Mouse (Mus musculus) liver, embryonic 12.5 days (tissue): ENCODE results near the gene Eaf2. TPM values are rescaled to one million over a fixed set of nuclear protein-coding genes. Genes with fewer than 3 reads are reported as not detected.
A peak's percentile ranks its signal among the peaks of the same experiment; 100 is the strongest.
"Not testable (repeated sequence)": the region's sequence is repeated elsewhere in the genome, so short reads cannot be mapped to it uniquely, and the experiment has no call there.

ENCODE experiments used
- ATAC-seq: fragments of 200-750 bp; cut with Nextera tagmentation; 2 replicates; pipeline ENCODE4 v1.8.0; 2017; ENCODE audit warnings: moderate number of reproducible peaks, mild to moderate bottlenecking, moderate library complexity
- H3K27ac ChIP-seq: fragments of 300-500 bp; sonication (generic); 2 replicates; pipeline ENCODE4 v1.5.1; 2016; ENCODE audit warnings: mild to moderate bottlenecking
- H3K27me3 ChIP-seq: fragments of 300-500 bp; sonication (generic); replicated peaks from 2 replicates; pipeline ENCODE4 v1.6.1; 2016; ENCODE audit warnings: mild to moderate bottlenecking, moderate library complexity
- H3K36me3 ChIP-seq: fragments of 300-500 bp; sonication (generic); 2 replicates; pipeline ENCODE4 v1.6.1; 2016; ENCODE audit warnings: mild to moderate bottlenecking, moderate library complexity
- H3K4me1 ChIP-seq: fragments of 300-500 bp; sonication (generic); 2 replicates; pipeline ENCODE4 v1.6.1; 2016
- H3K4me2 ChIP-seq: fragments of 300-500 bp; sonication (generic); 2 replicates; pipeline ENCODE4 v1.6.1; 2016; ENCODE audit warnings: mild to moderate bottlenecking, moderate library complexity
- H3K4me3 ChIP-seq: fragments of 300-500 bp; sonication (generic); 2 replicates; pipeline ENCODE4 v1.5.1; 2016; ENCODE audit warnings: mild to moderate bottlenecking, moderate library complexity
- H3K9ac ChIP-seq: fragments of 300-500 bp; sonication (generic); 2 replicates; pipeline ENCODE4 v1.6.1; 2016; ENCODE audit warnings: mild to moderate bottlenecking, moderate library complexity
- H3K9me3 ChIP-seq: fragments of 300-500 bp; sonication (generic); replicated peaks from 2 replicates; pipeline ENCODE4 v1.6.1; 2016; ENCODE audit warnings: mild to moderate bottlenecking, moderate library complexity
- WGBS: fragments of 180-500 bp; shearing (Covaris S2); methylation state at CpG from one replicate; pipeline ENCODE4 v1.1.7; 2016; ENCODE audit not compliant: insufficient replicate concordance; 5-methylcytosine and 5-hydroxymethylcytosine counted together
- polyA plus RNA-seq: library from polyadenylated mRNA; unstranded; fragments of >200 nt; fragmentation: Nextera tagmentation; extraction: Ambion mirVana; gene quantifications from 2 replicates; pipeline ENCODE4 v1.2.1, GENCODE M21; 2016

Gene Eaf2
- polyA plus RNA-seq, 1 experiment from 2014 or later = 0.35 TPM

DNA sequence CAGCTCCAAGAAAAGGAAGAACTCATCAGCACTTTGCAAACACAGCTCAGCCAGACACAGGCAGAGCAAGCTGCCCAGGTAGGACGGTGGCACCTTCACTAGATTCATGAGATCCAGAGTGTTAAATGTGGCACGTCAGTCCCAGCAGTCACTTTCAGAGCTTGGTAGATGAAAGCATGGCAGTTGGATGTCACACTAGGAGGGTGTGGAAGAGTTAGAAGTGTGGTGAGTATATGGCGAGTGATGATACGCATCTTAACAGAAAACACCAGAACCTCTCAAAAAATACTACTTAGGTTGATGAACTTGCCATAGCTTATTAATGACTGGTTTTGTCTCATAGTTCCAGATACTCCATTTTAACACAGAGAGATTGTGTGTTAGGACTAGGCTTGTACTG lies 16.6 kb upstream of the Eaf2 start:
- Histone ChIP-seq H3K4me3 (no peak overlapping the region), H3K9ac (peak overlapping the region; percentile 47), H3K4me2 (peak overlapping the region; percentile 61), H3K36me3 (peaks cover 72% of the 10 kb centered on the region), H3K9me3 (no peaks in the 10 kb centered on the region), H3K4me1 (peaks cover 69% of the 10 kb centered on the region), H3K27me3 (no peaks in the 10 kb centered on the region), H3K27ac (peak overlapping the region; percentile 88)
- WGBS = 65% methylated on average over 4 of the region's 4 CpGs
- ATAC-seq = peak; percentile 31; the same call in 1 of the 2 replicates

DNA sequence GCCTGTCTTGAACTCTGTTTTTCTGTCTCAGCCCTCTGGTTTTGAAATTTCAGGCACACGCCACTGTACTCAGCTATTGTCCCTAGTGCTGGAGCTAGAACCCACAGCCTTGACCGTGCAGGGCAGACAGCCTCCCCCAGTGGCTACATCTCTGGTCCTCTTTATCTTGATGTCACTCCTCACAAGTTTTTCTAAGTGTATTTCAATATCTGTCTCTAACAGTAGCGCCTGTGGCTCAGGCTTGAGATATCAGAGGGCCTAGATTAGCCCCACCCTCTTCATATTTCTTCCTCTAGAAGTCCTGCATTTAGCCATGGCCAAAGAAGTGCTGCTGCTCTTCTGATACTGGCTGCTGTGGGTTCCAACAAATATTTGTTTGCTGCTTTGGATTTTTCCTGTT lies 15.8 kb upstream of the Eaf2 start:
- Histone ChIP-seq H3K4me1 (peaks cover 67% of the 10 kb centered on the region), H3K4me3 (peak overlapping the region; percentile 7; the same call in 1 of the 2 replicates), H3K9me3 (no peaks in the 10 kb centered on the region), H3K27me3 (no peaks in the 10 kb centered on the region), H3K9ac (peak overlapping the region; percentile 62), H3K4me2 (peak overlapping the region; percentile 61), H3K27ac (peak overlapping the region; percentile 88), H3K36me3 (peaks cover 70% of the 10 kb centered on the region)
- WGBS = 23% methylated on average over 3 of the region's 3 CpGs
- ATAC-seq = peak; percentile 96

DNA sequence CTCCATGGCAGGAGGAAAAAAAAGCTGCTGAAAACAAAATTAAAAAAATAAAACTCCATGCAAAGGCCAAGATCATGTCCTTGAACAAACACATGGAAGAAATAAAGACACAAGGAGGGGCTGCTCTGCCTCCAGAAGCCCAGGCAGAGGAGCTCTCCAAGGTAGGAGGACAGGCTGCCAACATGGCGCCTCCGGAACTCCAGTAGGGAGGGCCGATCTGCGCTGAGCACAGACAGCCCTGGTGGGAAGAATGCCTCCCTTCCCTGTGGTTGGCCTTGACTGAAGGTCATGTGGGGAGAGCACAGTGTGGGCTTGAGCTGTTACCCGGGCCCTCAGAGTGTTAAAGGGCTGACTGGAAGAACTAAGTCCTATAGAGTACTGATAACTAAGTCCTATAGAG lies 12.7 kb upstream of the Eaf2 start:
- Histone ChIP-seq H3K4me3 (no peak overlapping the region), H3K4me1 (peaks cover 43% of the 10 kb centered on the region), H3K27me3 (no peaks in the 10 kb centered on the region), H3K4me2 (no peak overlapping the region), H3K36me3 (peaks cover 57% of the 10 kb centered on the region), H3K9ac (no peak overlapping the region), H3K9me3 (no peaks in the 10 kb centered on the region), H3K27ac (peak overlapping the region; percentile 77; the same call in 1 of the 2 replicates)
- WGBS = 85% methylated on average over 5 of the region's 5 CpGs
- ATAC-seq = no peak

DNA sequence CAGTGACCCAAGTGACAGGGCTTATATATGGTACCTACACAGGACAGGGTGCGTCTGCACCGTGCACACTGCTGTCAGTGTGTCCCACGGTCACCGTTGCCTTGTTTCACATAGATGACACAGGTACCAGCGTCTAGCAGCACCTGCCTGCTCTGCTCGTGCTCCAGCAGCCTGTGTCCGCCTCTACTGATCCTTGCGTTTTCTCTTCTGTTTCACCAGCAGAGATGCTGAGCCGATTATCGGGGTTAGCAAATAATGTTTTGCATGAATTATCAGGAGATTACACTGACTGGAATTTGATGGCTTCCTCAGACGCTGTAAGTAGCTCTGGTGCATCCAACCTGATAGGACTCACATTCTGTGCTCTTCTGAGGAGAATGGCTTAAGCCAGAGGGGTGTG lies 11.1 kb upstream of the Eaf2 start:
- no peak overlapping the region for H3K9ac ChIP-seq
- no peak overlapping the region for H3K4me2 ChIP-seq
- WGBS = 92% methylated on average over 11 of the region's 11 CpGs
- no peaks in the 10 kb centered on the region for H3K9me3 ChIP-seq
- H3K36me3 ChIP-seq = peaks cover 43% of the 10 kb centered on the region
- H3K27ac ChIP-seq = no peak overlapping the region
- no peak overlapping the region for H3K4me3 ChIP-seq
- no peaks in the 10 kb centered on the region for H3K27me3 ChIP-seq
- ATAC-seq = no peak
- H3K4me1 ChIP-seq = peaks cover 29% of the 10 kb centered on the region

DNA sequence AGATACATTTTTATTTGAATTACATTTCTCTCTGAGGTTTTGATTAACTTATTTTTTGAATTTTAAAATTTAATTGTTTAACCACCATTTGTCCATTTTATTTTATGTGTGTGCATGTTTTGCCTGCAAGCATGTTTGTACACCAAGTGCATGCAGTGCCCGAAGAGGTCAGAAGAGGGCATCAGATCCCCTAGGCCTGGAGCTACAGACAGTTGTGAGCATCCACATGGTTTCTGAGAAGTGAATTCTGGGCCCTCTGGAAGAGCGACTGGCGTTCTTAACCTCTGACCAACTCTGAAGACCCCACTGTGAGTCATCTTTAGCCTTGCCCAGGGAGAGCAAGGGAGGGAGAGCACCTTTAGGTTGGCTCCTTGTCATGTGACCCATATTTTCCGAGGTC lies 10.1 kb upstream of the Eaf2 start:
- WGBS = 64% methylated on average over 4 of the region's 4 CpGs
- Histone ChIP-seq H3K36me3 (peaks cover 43% of the 10 kb centered on the region), H3K9ac (no peak overlapping the region), H3K27ac (no peak overlapping the region; the same call in 1 of the 2 replicates), H3K4me3 (no peak overlapping the region), H3K4me2 (no peak overlapping the region), H3K4me1 (peaks cover 26% of the 10 kb centered on the region), H3K9me3 (no peaks in the 10 kb centered on the region), H3K27me3 (no peaks in the 10 kb centered on the region)
- ATAC-seq = peak; percentile 54; the same call in 1 of the 2 replicates

DNA sequence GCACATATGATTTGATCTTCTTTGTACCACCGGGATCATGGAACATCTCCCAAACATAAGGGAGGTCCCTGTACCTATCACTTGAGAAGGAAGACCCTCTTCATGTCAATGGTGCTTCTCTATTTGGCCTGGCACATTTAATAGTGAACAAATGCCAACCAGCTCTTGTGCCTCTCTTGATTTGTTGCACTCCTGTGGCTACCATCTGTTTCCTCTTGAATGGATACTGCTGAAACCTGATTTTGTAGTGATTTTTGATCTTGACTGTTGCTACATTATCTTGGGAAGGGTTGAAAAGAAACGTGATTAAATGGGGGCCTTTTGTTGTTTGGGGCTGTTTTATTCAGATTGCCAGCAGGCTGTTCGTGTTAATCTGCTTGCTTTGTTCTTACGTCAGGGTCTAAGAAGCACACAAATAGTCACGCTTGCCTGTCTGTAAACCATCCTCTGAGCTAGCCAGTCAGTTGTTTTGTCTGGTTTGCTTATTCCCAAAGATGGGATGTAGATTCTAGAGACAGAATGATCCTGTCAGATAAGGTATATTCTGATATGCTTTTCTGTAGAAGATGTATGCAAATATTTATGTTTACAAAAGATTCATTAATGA lies 8.0 kb upstream of the Eaf2 start:
- Histone ChIP-seq H3K9ac (no peak overlapping the region), H3K27ac (no peak overlapping the region), H3K4me2 (no peak overlapping the region), H3K9me3 (no peaks in the 10 kb centered on the region), H3K4me1 (peaks cover 17% of the 10 kb centered on the region), H3K27me3 (no peaks in the 10 kb centered on the region), H3K4me3 (no peak overlapping the region), H3K36me3 (peaks cover 28% of the 10 kb centered on the region)
- WGBS = 68% methylated on average over 5 of the region's 5 CpGs
- no peak for ATAC-seq

DNA sequence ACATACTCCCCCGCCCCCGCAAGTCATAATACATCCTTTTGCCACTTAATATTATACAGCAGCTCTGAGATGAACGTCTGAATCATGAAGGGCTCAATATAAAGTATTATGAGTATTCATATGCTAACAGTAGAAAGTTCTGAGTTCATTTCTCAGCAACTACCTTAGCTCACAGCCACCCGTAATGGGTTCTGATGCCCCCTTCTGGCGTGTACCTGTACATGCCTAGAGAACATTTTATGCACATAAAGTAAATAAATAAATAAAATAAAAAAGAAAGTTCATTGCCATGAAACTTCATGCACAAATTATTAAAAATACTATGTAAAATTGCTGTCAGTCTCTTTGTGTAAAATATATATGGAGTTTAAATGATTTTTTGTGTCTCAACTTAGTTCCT lies 2.5 kb upstream of the Eaf2 start:
- H3K9ac ChIP-seq = no peak overlapping the region
- H3K27ac ChIP-seq = no peak overlapping the region
- no peak for ATAC-seq
- no peak overlapping the region for H3K4me3 ChIP-seq
- no peak overlapping the region for H3K4me2 ChIP-seq
- 67% methylated on average over 5 of the region's 5 CpGs for WGBS
- no peaks in the 10 kb centered on the region for H3K9me3 ChIP-seq
- peaks cover 42% of the 10 kb centered on the region for H3K4me1 ChIP-seq
- H3K36me3 ChIP-seq = peaks cover 1% of the 10 kb centered on the region
- no peaks in the 10 kb centered on the region for H3K27me3 ChIP-seq

DNA sequence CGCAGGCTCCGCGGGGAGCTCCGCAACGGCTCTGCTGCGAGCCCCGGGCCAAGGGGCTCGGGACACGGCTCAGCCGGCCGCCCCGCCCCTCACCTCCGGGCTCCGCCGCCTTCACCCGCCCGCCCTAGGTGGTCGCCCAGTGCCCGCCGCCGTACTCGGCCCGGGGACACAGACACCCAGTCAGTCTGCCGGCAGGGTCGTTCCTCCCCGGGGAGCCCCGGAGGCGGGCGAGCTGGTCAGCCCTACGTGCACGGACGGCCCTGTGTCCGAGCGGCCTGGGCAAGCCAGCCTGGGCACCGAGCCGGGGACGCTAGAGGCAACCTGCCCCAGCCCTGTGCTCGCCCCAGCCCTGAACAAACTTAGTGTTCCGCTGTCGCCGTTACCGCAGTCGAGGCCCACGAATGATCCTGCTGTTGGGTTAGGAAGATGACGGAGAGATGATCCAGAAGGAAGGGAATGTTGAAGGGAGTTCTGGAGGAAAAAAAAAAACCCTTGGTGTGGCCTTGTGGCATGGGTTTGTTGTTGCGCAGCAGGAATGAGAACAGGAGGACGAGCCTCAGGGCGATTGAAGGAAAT lies 561 bp upstream of the Eaf2 start:
- H3K27me3 ChIP-seq = no peaks in the 10 kb centered on the region
- peak; percentile 78 for ATAC-seq

DNA sequence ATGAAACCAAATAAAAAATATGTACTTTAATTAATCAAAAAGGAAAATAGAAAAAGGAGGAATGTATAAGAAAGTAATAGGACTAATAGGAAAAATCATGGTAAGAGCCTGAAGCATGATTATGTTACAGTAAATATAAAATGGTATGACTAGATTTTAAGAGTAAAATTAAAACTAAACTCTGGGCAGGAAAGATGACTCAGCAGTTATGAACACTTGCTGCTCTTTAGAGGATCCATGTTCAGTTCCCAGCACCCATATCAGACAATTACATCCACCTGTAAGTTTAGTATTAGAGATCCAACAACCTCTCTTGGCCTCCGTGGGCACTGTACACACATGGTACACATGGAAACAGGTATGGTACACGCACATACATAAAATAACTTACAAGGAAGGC lies 5.4 kb downstream of the Eaf2 start:
- Histone ChIP-seq H3K9ac (no peak overlapping the region), H3K4me2 (no peak overlapping the region), H3K27ac (no peak overlapping the region), H3K9me3 (no peaks in the 10 kb centered on the region), H3K4me3 (no peak overlapping the region), H3K4me1 (peaks cover 9% of the 10 kb centered on the region), H3K27me3 (no peaks in the 10 kb centered on the region), H3K36me3 (peaks cover 27% of the 10 kb centered on the region)
- 76% methylated on average over 2 of the region's 2 CpGs for WGBS
- ATAC-seq = no peak

More for the DNA sequence above, 561 bp upstream of the Eaf2 start:
- WGBS = under 1% methylated on average over 48 of the region's 48 CpGs
- H3K4me3 ChIP-seq = peak overlapping the region; percentile 98
- H3K27ac ChIP-seq = peak overlapping the region; percentile 83
- peaks cover 34% of the 10 kb centered on the region for H3K4me1 ChIP-seq
- H3K9me3 ChIP-seq = no peaks in the 10 kb centered on the region
- peak overlapping the region; percentile 92 for H3K4me2 ChIP-seq
- peak overlapping the region; percentile 95 for H3K9ac ChIP-seq
- peaks cover 9% of the 10 kb centered on the region for H3K36me3 ChIP-seq

DNA sequence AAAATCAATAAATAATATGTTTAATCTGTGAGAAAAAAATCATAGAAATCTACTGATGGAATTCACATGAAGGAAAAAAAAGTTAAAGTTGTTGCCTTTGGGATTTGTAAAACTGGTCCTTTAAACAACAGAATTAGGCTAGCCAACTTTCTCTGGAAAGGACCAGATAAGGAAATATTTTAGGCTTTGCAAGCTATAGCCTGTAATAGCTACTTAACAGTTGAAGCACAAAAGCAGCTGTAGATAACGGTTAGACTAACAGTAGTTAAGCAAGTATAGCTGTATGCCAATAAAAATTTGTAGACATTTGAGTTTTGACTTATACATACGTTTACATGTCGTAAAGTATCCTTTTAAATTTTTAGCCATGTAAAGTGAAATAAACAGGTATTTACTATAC lies 11.2 kb downstream of the Eaf2 start:
- Histone ChIP-seq H3K36me3 (peaks cover 21% of the 10 kb centered on the region), H3K27me3 (no peaks in the 10 kb centered on the region), H3K9me3 (no peaks in the 10 kb centered on the region), H3K4me3 (no peak overlapping the region), H3K4me1 (no peaks in the 10 kb centered on the region), H3K27ac (no peak overlapping the region), H3K4me2 (no peak overlapping the region), H3K9ac (no peak overlapping the region)
- ATAC-seq = no peak
- WGBS = 73% methylated on average over 3 of the region's 3 CpGs

DNA sequence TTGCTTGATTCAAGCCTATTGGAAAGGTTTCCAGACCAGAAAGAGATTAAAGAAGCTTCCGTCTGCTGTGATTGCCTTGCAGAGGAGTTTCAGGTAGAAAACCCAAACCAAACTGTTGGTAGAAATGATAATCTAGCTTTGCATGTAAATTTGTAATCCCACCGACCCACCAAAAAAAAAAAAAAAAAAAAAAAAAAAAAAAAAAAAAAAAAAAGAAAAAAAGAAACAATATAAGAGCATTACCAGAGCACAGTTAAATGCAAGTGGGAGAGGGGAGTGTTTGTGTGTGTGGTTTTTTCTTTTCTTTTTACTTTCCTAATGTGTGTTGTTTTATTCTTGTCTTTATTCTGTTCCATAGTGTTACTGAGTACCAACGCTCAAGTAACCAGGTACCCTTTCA lies 23.6 kb downstream of the Eaf2 start:
- WGBS = 78% methylated on average over 3 of the region's 3 CpGs

DNA sequence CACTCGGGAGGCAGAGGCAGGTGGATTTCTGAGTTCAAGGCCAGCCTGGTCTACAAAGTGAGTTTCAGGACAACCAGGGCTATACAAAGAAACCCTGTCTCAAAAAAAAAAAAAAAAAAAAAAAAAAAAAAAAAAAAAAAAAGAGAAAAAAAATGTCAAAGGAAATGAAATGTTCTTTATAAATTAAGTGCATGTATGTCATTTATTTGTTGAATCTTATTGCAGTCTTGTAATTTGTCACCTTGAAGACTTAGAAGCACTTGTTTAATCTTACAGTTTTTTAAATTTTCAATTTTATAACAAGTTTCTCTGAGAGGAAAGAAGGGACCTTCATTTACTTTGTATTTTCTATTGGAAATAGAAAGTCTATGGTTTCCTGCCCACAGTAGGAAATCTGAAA lies 27.9 kb downstream of the Eaf2 start:
- not testable (repeated sequence) for H3K27ac ChIP-seq, H3K9me3 ChIP-seq, H3K27me3 ChIP-seq, H3K4me2 ChIP-seq, H3K9ac ChIP-seq, H3K4me3 ChIP-seq, H3K4me1 ChIP-seq, ATAC-seq
- H3K36me3 ChIP-seq = peaks cover 21% of the 10 kb centered on the region
- WGBS = 79% methylated on average over 1 of the region's 1 CpGs

More for the DNA sequence above, 23.6 kb downstream of the Eaf2 start:
- Histone ChIP-seq H3K36me3 (peaks cover 28% of the 10 kb centered on the region), H3K27ac (no peak overlapping the region), H3K4me2 (no peak overlapping the region), H3K4me3 (no peak overlapping the region), H3K9ac (no peak overlapping the region), H3K4me1 (no peaks in the 10 kb centered on the region), H3K27me3 (no peaks in the 10 kb centered on the region), H3K9me3 (no peaks in the 10 kb centered on the region)
- ATAC-seq = no peak
